Mouse (Mus musculus): Measurements from ENCODE around the gene Skap1.
"Not testable (repeated sequence)": the region's sequence is repeated elsewhere in the genome, so short reads cannot be mapped to it uniquely, and the experiment has no call there.

Skap1 gene

DNA sequence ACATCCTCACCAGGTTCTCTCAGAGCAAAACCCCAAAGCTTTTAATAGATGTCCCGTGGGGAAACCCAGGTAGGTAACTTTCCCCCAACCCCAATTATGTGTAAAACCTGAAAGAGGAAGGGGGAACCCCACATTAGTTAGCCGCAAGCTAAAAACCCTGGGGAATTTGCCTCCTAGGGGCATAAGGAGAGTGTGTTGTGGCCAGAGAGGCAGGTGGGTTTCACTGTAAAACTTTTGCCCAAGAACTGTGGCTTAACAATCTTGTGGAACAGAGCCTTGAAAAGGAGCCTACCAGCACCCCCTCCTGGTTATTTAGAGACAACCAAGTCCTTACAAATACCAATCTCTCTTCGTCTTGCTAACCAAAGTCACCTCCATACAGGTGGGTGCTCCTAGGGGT, 310.1 kb downstream of the Skap1 start:
- peaks cover 63% of the 10 kb centered on the region for H3K36me3 ChIP-seq (ENCODE audit: insufficient read depth, low read length)
- H3K9me3 ChIP-seq (ENCODE audit: low read length): no peaks in the 10 kb centered on the region
- no peaks in the 10 kb centered on the region for H3K27me3 ChIP-seq (ENCODE audit: insufficient read depth, low read length)
- 0 out of 2 replicates have a peak overlapping the region, but pooled peaks have one; percentile 3 for H3K4me3 ChIP-seq (replicated peaks; ENCODE audit: low read length)
- TF ChIP-seq POU5F1 (IDR thresholded peaks at IDR 0.05; ENCODE audit: borderline replicate concordance, low read length) (no peak), NANOG (IDR thresholded peaks at IDR 0.05; ENCODE audit: borderline replicate concordance, low read length) (no peak), CTCF (conservative IDR thresholded peaks at IDR 0.05; ENCODE audit: low read length) (peak; percentile 16)
- peaks cover 78% of the 10 kb centered on the region for H3K4me1 ChIP-seq (replicated peaks; ENCODE audit: low read depth, low read length)

DNA sequence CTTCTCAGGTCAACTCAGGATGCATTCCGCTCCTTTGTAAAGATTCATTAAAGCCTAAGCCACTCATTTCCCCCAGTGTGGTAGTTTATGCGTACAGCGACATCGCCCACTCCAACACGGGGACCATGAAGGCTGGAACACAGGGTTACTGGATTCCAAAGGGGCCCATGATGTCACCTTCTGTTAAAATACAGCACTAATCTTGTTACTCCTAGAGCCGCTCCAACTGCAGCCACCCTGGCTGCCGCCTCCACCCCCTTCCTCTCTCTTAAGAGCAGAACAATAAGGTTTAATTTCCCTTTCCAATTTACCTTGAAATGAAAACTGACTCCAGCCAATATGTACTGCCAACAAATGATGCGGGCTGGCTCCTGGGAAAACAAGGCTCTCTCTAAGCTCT, 310.7 kb downstream of the Skap1 start:
- no peaks in the 10 kb centered on the region for H3K27me3 ChIP-seq (ENCODE audit: insufficient read depth, low read length)
- no peaks in the 10 kb centered on the region for H3K9me3 ChIP-seq (ENCODE audit: low read length)
- peaks cover 58% of the 10 kb centered on the region for H3K36me3 ChIP-seq (ENCODE audit: insufficient read depth, low read length)
- 0 out of 2 replicates have a peak overlapping the region, but pooled peaks have one; percentile 3 for H3K4me3 ChIP-seq (replicated peaks; ENCODE audit: low read length)
- H3K4me1 ChIP-seq (replicated peaks; ENCODE audit: low read depth, low read length): peaks cover 83% of the 10 kb centered on the region
- no peak for TF ChIP-seq CTCF (conservative IDR thresholded peaks at IDR 0.05; ENCODE audit: low read length)
- TF ChIP-seq POU5F1 (IDR thresholded peaks at IDR 0.05; ENCODE audit: borderline replicate concordance, low read length): no peak
- TF ChIP-seq NANOG (IDR thresholded peaks at IDR 0.05; ENCODE audit: borderline replicate concordance, low read length): no peak

DNA sequence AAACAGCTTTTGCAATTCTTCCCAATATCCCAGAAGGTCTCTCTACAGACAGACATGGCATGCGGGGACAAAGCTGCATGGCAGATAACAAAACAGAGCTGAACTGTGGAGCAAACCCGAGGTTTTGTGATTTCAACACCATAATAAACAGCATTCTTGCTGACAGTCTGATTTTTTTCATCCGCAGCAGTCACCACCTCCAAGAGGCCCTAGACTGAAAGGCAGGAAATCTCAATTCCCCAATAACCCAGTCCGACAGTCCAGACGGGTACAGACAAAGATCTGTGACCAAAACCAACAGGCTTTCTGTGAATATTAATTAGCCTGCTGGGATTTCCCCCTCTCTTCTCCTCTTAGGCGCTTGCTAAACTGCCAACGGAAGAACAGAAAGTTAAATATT, 311.3 kb downstream of the Skap1 start:
- Histone ChIP-seq H3K4me3 (replicated peaks; ENCODE audit: low read length) (no peak overlapping the region), H3K27me3 (ENCODE audit: insufficient read depth, low read length) (no peaks in the 10 kb centered on the region), H3K36me3 (ENCODE audit: insufficient read depth, low read length) (peaks cover 52% of the 10 kb centered on the region), H3K9me3 (ENCODE audit: low read length) (no peaks in the 10 kb centered on the region), H3K4me1 (replicated peaks; ENCODE audit: low read depth, low read length) (peaks cover 83% of the 10 kb centered on the region)
- TF ChIP-seq NANOG (IDR thresholded peaks at IDR 0.05; ENCODE audit: borderline replicate concordance, low read length): no peak
- TF ChIP-seq CTCF (conservative IDR thresholded peaks at IDR 0.05; ENCODE audit: low read length): no peak
- TF ChIP-seq POU5F1 (IDR thresholded peaks at IDR 0.05; ENCODE audit: borderline replicate concordance, low read length): no peak

DNA sequence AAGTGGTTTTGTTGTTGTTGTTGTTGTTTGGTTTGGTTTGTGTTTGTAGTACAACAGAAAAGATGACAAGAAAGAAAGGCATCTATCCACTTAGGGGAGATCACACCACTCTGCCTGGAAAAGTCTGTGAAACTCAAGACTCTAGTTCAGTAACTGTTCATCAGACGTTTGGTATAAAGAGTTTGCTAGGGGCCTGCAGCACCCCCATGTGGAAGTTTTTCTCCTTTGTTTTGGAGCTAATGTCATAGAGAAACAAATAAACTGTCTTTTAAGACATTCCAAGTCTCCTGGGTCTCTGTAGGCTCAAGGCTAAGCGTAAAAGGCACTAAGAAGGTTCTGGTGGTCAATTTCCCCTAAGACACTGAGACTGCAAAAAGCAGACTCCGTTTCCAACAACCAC, 311.7 kb downstream of the Skap1 start:
- TF ChIP-seq NANOG (IDR thresholded peaks at IDR 0.05; ENCODE audit: borderline replicate concordance, low read length): no peak
- TF ChIP-seq POU5F1 (IDR thresholded peaks at IDR 0.05; ENCODE audit: borderline replicate concordance, low read length): no peak
- TF ChIP-seq CTCF (conservative IDR thresholded peaks at IDR 0.05; ENCODE audit: low read length): no peak
- H3K27me3 ChIP-seq (ENCODE audit: insufficient read depth, low read length): no peaks in the 10 kb centered on the region

DNA sequence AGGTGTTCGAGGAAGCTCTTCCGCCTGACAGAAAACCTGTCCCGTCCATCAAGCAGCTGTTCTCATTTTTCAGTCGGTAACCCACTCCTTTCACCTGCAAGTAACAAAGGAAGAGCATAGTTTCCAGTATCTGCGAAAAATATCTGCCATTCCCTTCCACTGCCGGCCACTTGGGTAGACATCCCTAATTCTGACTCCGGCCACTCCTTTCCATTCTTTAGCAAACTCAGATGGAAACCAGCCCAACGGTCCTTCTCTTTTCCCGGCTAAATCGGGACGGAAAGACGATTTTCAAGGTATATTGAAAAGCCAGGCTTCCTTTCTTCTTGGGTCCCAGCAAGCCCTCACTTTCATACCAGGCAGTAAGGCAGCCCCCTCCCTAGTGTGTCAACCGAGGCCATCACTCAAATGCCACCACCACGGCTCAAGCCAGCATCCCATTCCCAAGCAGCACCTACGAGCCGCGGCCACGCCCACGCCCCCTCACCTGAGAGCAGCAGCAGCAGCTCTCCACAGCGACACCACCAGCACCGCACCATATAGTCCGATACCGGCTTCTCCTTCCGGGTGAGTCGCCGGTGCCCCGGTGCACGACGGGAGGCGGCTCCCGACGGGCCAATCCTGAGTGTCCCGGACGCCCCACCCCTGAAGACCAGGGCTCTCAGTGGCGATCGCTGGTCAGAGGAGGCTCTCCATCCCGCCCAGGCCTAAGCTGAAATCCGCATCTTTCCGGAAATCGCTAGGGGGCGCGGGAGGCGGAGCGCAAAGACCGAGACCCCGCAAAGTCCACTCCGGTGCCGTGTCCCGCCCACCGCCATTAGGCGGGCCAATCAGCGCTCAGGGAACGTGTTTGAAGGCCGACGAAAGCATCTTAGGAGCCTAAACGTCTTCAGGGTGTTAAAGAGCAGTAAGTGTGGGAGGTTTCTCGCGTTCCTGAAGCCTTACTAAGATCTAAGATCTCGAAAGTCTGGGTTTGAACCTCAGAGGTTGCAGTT, 312.9 kb downstream of the Skap1 start, which contains the start of gene Snx11:
Snx11 (minus strand) TSS at position 592 of the 995 bp plus-strand sequence.
- H3K4me3 ChIP-seq (replicated peaks; ENCODE audit: low read length): peak within 1 kb of the TSS; percentile 94
- H3K27me3 ChIP-seq (ENCODE audit: insufficient read depth, low read length): no peaks in the 10 kb centered on the region
- peaks cover 82% of the 10 kb centered on the region for H3K4me1 ChIP-seq (replicated peaks; ENCODE audit: low read depth, low read length)
- TF ChIP-seq NANOG (IDR thresholded peaks at IDR 0.05; ENCODE audit: borderline replicate concordance, low read length) (no peak), CTCF (conservative IDR thresholded peaks at IDR 0.05; ENCODE audit: low read length) (peak; percentile 17)
- H3K36me3 ChIP-seq (ENCODE audit: insufficient read depth, low read length): peaks cover 36% of the 10 kb centered on the region
- no peaks in the 10 kb centered on the region for H3K9me3 ChIP-seq (ENCODE audit: low read length)

More for the DNA sequence above, 311.7 kb downstream of the Skap1 start:
- Histone ChIP-seq H3K36me3 (ENCODE audit: insufficient read depth, low read length) (peaks cover 48% of the 10 kb centered on the region), H3K9me3 (ENCODE audit: low read length) (no peaks in the 10 kb centered on the region), H3K4me3 (replicated peaks; ENCODE audit: low read length) (peak overlapping the region; percentile 94), H3K4me1 (replicated peaks; ENCODE audit: low read depth, low read length) (peaks cover 83% of the 10 kb centered on the region)

DNA sequence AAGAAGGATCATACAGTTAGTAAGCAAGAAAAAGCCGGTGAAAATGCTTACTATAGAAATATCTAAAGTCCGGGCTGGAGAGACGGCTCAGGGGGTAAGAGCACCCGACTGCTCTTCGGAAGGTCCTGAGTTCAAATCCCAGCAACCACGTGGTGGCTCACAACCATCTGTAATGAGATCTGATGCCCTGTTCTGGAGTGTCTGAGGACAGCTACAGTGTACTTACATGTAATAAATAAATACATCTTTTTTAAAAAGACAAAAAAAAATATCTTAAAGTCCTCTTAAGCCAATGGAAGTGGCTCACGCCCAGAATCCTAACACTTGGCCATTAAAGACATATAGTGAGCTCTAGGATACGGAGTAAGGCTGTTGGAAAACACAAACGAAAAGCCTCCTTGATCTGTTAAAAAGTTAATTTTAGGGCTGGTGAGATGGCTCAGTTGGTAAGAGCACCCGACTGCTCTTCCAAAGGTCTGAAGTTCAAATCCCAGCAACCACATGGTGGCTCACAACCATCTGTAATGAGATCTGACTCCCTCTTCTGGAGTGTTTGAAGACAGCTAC, 313.8 kb downstream of the Skap1 start:
- not testable (repeated sequence) for H3K27me3 ChIP-seq (ENCODE audit: insufficient read depth, low read length); H3K9me3 ChIP-seq (ENCODE audit: low read length)
- Histone ChIP-seq H3K4me1 (replicated peaks; ENCODE audit: low read depth, low read length) (peaks cover 79% of the 10 kb centered on the region), H3K4me3 (replicated peaks; ENCODE audit: low read length) (peak overlapping the region; percentile 94), H3K36me3 (ENCODE audit: insufficient read depth, low read length) (peaks cover 27% of the 10 kb centered on the region)

DNA sequence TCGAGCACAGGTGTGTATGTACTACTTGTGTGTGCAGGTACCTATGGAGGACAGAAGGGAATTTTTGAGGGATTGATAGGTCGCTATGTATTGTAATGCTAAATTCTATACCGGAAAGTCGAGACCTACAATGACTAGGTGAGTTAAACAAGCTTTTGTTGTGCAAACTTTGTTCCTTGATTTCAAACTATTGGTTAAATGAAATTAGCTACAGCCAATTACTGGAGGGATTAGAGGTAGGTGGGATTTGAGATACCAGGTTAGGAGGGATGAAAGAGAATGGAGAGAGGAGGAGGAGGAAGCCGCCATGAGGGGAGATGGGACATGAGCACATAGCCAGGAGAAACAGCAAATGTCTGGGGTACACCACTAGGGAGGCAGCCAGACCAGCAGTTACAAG, 315.9 kb downstream of the Skap1 start:
- peak overlapping the region; percentile 44 for H3K4me3 ChIP-seq (replicated peaks; ENCODE audit: low read length)
- TF ChIP-seq POU5F1 (IDR thresholded peaks at IDR 0.05; ENCODE audit: borderline replicate concordance, low read length) (peak; percentile 80; the same call in 1 of the 2 replicates), NANOG (IDR thresholded peaks at IDR 0.05; ENCODE audit: borderline replicate concordance, low read length) (peak; percentile 42; the same call in 1 of the 2 replicates), CTCF (conservative IDR thresholded peaks at IDR 0.05; ENCODE audit: low read length) (no peak)
- no peaks in the 10 kb centered on the region for H3K27me3 ChIP-seq (ENCODE audit: insufficient read depth, low read length)

DNA sequence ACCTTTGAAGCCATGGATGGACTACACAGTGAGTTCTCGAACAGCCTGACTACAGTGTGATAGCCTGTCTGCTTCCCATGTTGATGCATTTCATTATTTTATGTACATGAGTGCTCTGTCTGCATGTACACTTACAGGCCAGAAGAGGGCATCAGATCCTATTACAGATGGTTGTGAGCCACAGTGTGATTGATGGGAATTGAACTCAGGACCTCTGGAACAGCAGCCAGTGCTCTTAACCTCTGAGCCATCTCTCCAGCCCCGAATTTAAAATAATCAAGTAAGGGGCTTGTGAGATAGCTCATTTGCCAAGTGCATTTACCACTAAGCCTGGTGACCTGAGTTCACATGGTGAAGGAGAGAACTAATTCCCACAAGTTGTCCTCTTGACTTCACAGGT, 317.0 kb downstream of the Skap1 start:
- peak; percentile 50 for TF ChIP-seq CTCF (conservative IDR thresholded peaks at IDR 0.05; ENCODE audit: low read length)
- no peak for TF ChIP-seq POU5F1 (IDR thresholded peaks at IDR 0.05; ENCODE audit: borderline replicate concordance, low read length)
- TF ChIP-seq NANOG (IDR thresholded peaks at IDR 0.05; ENCODE audit: borderline replicate concordance, low read length): no peak
- Histone ChIP-seq H3K9me3 (ENCODE audit: low read length) (no peaks in the 10 kb centered on the region), H3K27me3 (ENCODE audit: insufficient read depth, low read length) (no peaks in the 10 kb centered on the region), H3K4me3 (replicated peaks; ENCODE audit: low read length) (no peak overlapping the region), H3K4me1 (replicated peaks; ENCODE audit: low read depth, low read length) (peaks cover 72% of the 10 kb centered on the region), H3K36me3 (ENCODE audit: insufficient read depth, low read length) (no peaks in the 10 kb centered on the region)

More for the DNA sequence above, 315.9 kb downstream of the Skap1 start:
- Histone ChIP-seq H3K36me3 (ENCODE audit: insufficient read depth, low read length) (peaks cover 7% of the 10 kb centered on the region), H3K9me3 (ENCODE audit: low read length) (no peaks in the 10 kb centered on the region), H3K4me1 (replicated peaks; ENCODE audit: low read depth, low read length) (peaks cover 73% of the 10 kb centered on the region)

Data from E14TG2a.4 (cell line).